ENCODE assay signal across 7 mouse cellular contexts in genomic region chr14:84443288-84443686, GRCm38 (mm10). TPM values are rescaled to one million over a fixed set of nuclear protein-coding genes. Genes with fewer than 3 reads are reported as not detected.
DNase-seq lines count a peak whose midpoint lies in the region; ATAC-seq and TF ChIP-seq lines count a peak whose summit lies in the region.

Pcdh17 (plus strand) TSS chr14:84443563.

- no peak within 1 kb of the TSS for H3K27ac ChIP-seq in bone marrow macrophage, adult 2 months (ENCODE audit: insufficient read depth, low read depth, low read length)
- H3K27ac ChIP-seq in embryonic facial prominence, embryonic 15.5 days (replicated peaks), result peak within 1 kb of the TSS; percentile 83
- peak within 1 kb of the TSS; percentile 79 for H3K27ac ChIP-seq in limb, embryonic 13.5 days
- H3K27ac ChIP-seq in midbrain, embryonic 15.5 days, result peak within 1 kb of the TSS; percentile 81

- no peaks in the 10 kb centered on the region for H3K4me1 ChIP-seq in bone marrow macrophage, adult 2 months (ENCODE audit: control insufficient read depth, insufficient read depth, low read length)
- H3K4me1 ChIP-seq in embryonic facial prominence, embryonic 15.5 days, result peaks cover 38% of the 10 kb centered on the region
- H3K4me1 ChIP-seq in limb, embryonic 13.5 days, result peaks cover 28% of the 10 kb centered on the region
- H3K4me1 ChIP-seq in midbrain, embryonic 15.5 days, result peaks cover 18% of the 10 kb centered on the region

- H3K4me3 ChIP-seq in bone marrow macrophage, adult 2 months (ENCODE audit: insufficient read depth, low read length), result peak within 1 kb of the TSS; percentile 53
- peak within 1 kb of the TSS; percentile 63 for H3K4me3 ChIP-seq in embryonic facial prominence, embryonic 15.5 days (replicated peaks)
- peak within 1 kb of the TSS; percentile 59 for H3K4me3 ChIP-seq in limb, embryonic 13.5 days
- H3K4me3 ChIP-seq in midbrain, embryonic 15.5 days, result peak within 1 kb of the TSS; percentile 80

- DNase-seq in heart, adult 8-10 months (ENCODE audit: low spot score), result peak; percentile 92
- peak; percentile 97 for DNase-seq in kidney, adult 9 months
- peak; percentile 31 to 74 for DNase-seq in spleen, postnatal 10 days (ENCODE audit: low spot score in 2 of 2)

- peak; percentile 92 for ATAC-seq in embryonic facial prominence, embryonic 15.5 days (ENCODE audit: insufficient number of reproducible peaks, low FRiP score, low TSS enrichment, low read depth)
- peak; percentile 93 for ATAC-seq in limb, embryonic 13.5 days (ENCODE audit: low FRiP score, low read depth)
- peak; percentile 92 for ATAC-seq in midbrain, embryonic 15.5 days (replicated peaks)

- WGBS in embryonic facial prominence, embryonic 15.5 days, result under 1% methylated on average over 31 of the region's 31 CpGs
- WGBS in limb, embryonic 13.5 days, result under 1% methylated on average over 31 of the region's 31 CpGs
- WGBS in midbrain, embryonic 15.5 days, result under 1% methylated on average over 31 of the region's 31 CpGs

- TF ChIP-seq CTCF in bone marrow macrophage, adult 2 months (IDR thresholded peaks at IDR 0.05; ENCODE audit: low read depth, low read length), result no peak

- H3K27me3 ChIP-seq in embryonic facial prominence, embryonic 15.5 days, result peaks cover 27% of the 10 kb centered on the region
- H3K27me3 ChIP-seq in limb, embryonic 13.5 days, result peaks cover 43% of the 10 kb centered on the region
- H3K27me3 ChIP-seq in midbrain, embryonic 15.5 days (replicated peaks), result no peaks in the 10 kb centered on the region

- H3K9ac ChIP-seq in embryonic facial prominence, embryonic 15.5 days, result peak within 1 kb of the TSS; percentile 39
- peak within 1 kb of the TSS; percentile 63 for H3K9ac ChIP-seq in limb, embryonic 13.5 days
- H3K9ac ChIP-seq in midbrain, embryonic 15.5 days, result peak within 1 kb of the TSS; percentile 68

- no peaks in the 10 kb centered on the region for H3K36me3 ChIP-seq in embryonic facial prominence, embryonic 15.5 days
- H3K36me3 ChIP-seq in limb, embryonic 13.5 days, result no peaks in the 10 kb centered on the region
- H3K36me3 ChIP-seq in midbrain, embryonic 15.5 days (replicated peaks), result no peaks in the 10 kb centered on the region

- H3K9me3 ChIP-seq in embryonic facial prominence, embryonic 15.5 days (replicated peaks), result no peaks in the 10 kb centered on the region
- no peaks in the 10 kb centered on the region for H3K9me3 ChIP-seq in limb, embryonic 13.5 days
- H3K9me3 ChIP-seq in midbrain, embryonic 15.5 days, result no peaks in the 10 kb centered on the region

- TF ChIP-seq POLR2A in bone marrow macrophage, adult 2 months (IDR thresholded peaks at IDR 0.05; ENCODE audit: borderline replicate concordance, low read depth, low read length), result no peak

- peak within 1 kb of the TSS; percentile 80 for H3K4me2 ChIP-seq in embryonic facial prominence, embryonic 15.5 days (replicated peaks)
- peak within 1 kb of the TSS; percentile 89 for H3K4me2 ChIP-seq in limb, embryonic 13.5 days (replicated peaks)
- peak within 1 kb of the TSS; percentile 91 for H3K4me2 ChIP-seq in midbrain, embryonic 15.5 days

RNA-seq across cellular contexts. Expression of gene Pcdh17, which starts in this region (rescaled TPM):
- not detected in 2 replicates for polyA plus RNA-seq in bone marrow macrophage, adult 2 months (2012; ENCODE audit: insufficient read depth, insufficient read length, missing spikeins)
- 6.8 TPM in 2 replicates for polyA plus RNA-seq in embryonic facial prominence, embryonic 15.5 days (2015; fragmentation: Nextera tagmentation; extraction: Ambion mirVana)
- total RNA-seq in heart, adult 8-10 months (2022), result 1 to 10 TPM; 1.6 to 2.7 (median 1.9) TPM
- polyA plus RNA-seq in limb, embryonic 13.5 days (2015; fragmentation: Nextera tagmentation; extraction: Ambion mirVana), result 8.6 and 8.9 TPM in 2 replicates
- 34.7 and 37.7 TPM in 2 replicates for polyA plus RNA-seq in midbrain, embryonic 15.5 days (2015; fragmentation: Nextera tagmentation; extraction: Ambion mirVana)
